9 mouse cellular contexts compared by ENCODE assay signal in genomic region chr9:45042947-45043346, GRCm38 (mm10). TPM values are rescaled to one million over a fixed set of nuclear protein-coding genes. Genes with fewer than 3 reads are reported as not detected.
DNase-seq lines count a peak whose midpoint lies in the region; ATAC-seq and TF ChIP-seq lines count a peak whose summit lies in the region.
"Had no signal": no experiment of that assay in that cellular context is flagged by ENCODE, and none has a peak within 500 bp of the region (broad histone marks: within the 10 kb centered on the region; RNA-seq: fewer than 3 reads in every experiment).

No protein-coding gene starts in this region.

- no peaks in the 10 kb centered on the region for H3K79me2 ChIP-seq in heart, adult 2 months (replicated peaks; ENCODE audit: control insufficient read depth, insufficient read depth, low read length)

- no peaks in the 10 kb centered on the region for H3K36me3 ChIP-seq in heart, embryonic 15.5 days
- no peaks in the 10 kb centered on the region for H3K36me3 ChIP-seq in heart, adult 2 months (ENCODE audit: control insufficient read depth, insufficient read depth, low read length)
- H3K36me3 ChIP-seq in intestine, embryonic 14.5 days (ENCODE audit: control insufficient read depth, insufficient read depth, low read length) = no peaks in the 10 kb centered on the region
- H3K36me3 ChIP-seq in liver, embryonic 15.5 days (replicated peaks) = 0 out of 2 replicates have a peak, but pooled peaks cover 6% of the 10 kb centered on the region

- WGBS in heart, embryonic 15.5 days = 1% methylated on average over 10 of the region's 10 CpGs
- WGBS in heart, adult 2 months = 3% methylated on average over 10 of the region's 10 CpGs
- WGBS in intestine, embryonic 14.5 days = under 1% methylated on average over 10 of the region's 10 CpGs
- 3% methylated on average over 10 of the region's 10 CpGs for WGBS in liver, embryonic 15.5 days (ENCODE audit: insufficient replicate concordance)

- peak overlapping the region; percentile 57 for H3K4me2 ChIP-seq in heart, embryonic 15.5 days
- peak overlapping the region; percentile 51 for H3K4me2 ChIP-seq in intestine, embryonic 14.5 days (ENCODE audit: low read length)
- peak overlapping the region; percentile 39 for H3K4me2 ChIP-seq in liver, embryonic 15.5 days

- TF ChIP-seq EP300 in heart, adult 2 months (IDR thresholded peaks at IDR 0.05; ENCODE audit: insufficient read depth, low read depth, low read length) = no peak

- ATAC-seq in heart, embryonic 15.5 days (replicated peaks; ENCODE audit: insufficient number of reproducible peaks, insufficient read depth, low FRiP score, low read depth) = no peak
- no peak for ATAC-seq in intestine, embryonic 14.5 days (replicated peaks; ENCODE audit: low FRiP score, low TSS enrichment, low read depth)
- no peak for ATAC-seq in liver, embryonic 15.5 days (ENCODE audit: insufficient read depth)

- TF ChIP-seq POLR2A in heart, adult 2 months (IDR thresholded peaks at IDR 0.05; ENCODE audit: insufficient read depth, low read depth, low read length) = no peak

- H3K4me3 ChIP-seq in heart, embryonic 15.5 days = peak overlapping the region; percentile 39
- no peak overlapping the region for H3K4me3 ChIP-seq in heart, adult 2 months
- H3K4me3 ChIP-seq in intestine, embryonic 14.5 days (ENCODE audit: low read depth, low read length) = peak overlapping the region; percentile 34
- H3K4me3 ChIP-seq in liver, embryonic 15.5 days (replicated peaks) = peak overlapping the region; percentile 41
- H3K4me3 ChIP-seq: megakaryocyte, embryonic 14.5 days had no signal

- no peaks in the 10 kb centered on the region for H3K9me3 ChIP-seq in heart, embryonic 15.5 days (replicated peaks)
- no peaks in the 10 kb centered on the region for H3K9me3 ChIP-seq in intestine, embryonic 14.5 days (ENCODE audit: control insufficient read depth, low read length)
- H3K9me3 ChIP-seq in liver, embryonic 15.5 days (replicated peaks) = no peaks in the 10 kb centered on the region
- H3K9me3 ChIP-seq: megakaryocyte, embryonic 14.5 days had no signal

- H3K4me1 ChIP-seq in heart, embryonic 15.5 days (replicated peaks) = peaks cover 19% of the 10 kb centered on the region
- no peaks in the 10 kb centered on the region for H3K4me1 ChIP-seq in heart, adult 2 months (ENCODE audit: control insufficient read depth, insufficient read depth, low read length)
- H3K4me1 ChIP-seq in intestine, embryonic 14.5 days (replicated peaks; ENCODE audit: control insufficient read depth, insufficient read depth, low read length) = peaks cover 5% of the 10 kb centered on the region; the same call in 1 of the 2 replicates
- H3K4me1 ChIP-seq in liver, embryonic 15.5 days (replicated peaks) = 0 out of 2 replicates have a peak, but pooled peaks cover 10% of the 10 kb centered on the region

- no peak overlapping the region for H3K27ac ChIP-seq in heart, embryonic 15.5 days
- H3K27ac ChIP-seq in heart, adult 2 months = no peak overlapping the region
- H3K27ac ChIP-seq in intestine, embryonic 14.5 days (ENCODE audit: low read depth) = peak overlapping the region; percentile 61; the same call in 1 of the 2 replicates
- peak overlapping the region; percentile 74 for H3K27ac ChIP-seq in liver, embryonic 15.5 days (replicated peaks)

- H3K9ac ChIP-seq in heart, embryonic 15.5 days = no peak overlapping the region
- H3K9ac ChIP-seq in heart, adult 2 months (ENCODE audit: low read depth, low read length) = no peak overlapping the region
- H3K9ac ChIP-seq in intestine, embryonic 14.5 days (ENCODE audit: low read length) = peak overlapping the region; percentile 43
- no peak overlapping the region for H3K9ac ChIP-seq in liver, embryonic 15.5 days

- DNase-seq in heart, adult 2 months = no peak
- DNase-seq in brain, adult 2 months (ENCODE audit: low read depth, low spot score) = peak; percentile 37
- DNase-seq in intestine, embryonic 14.5 days (ENCODE audit: low spot score) = no peak
- DNase-seq in retina, embryonic 14.5 days (ENCODE audit: low spot score) = no peak
- DNase-seq in MN1 (ENCODE audit: low spot score) = no peak
- no peak for DNase-seq in frontal cortex, postnatal 25 days (ENCODE audit: low spot score in 2 of 2)

- peaks cover 67% of the 10 kb centered on the region for H3K27me3 ChIP-seq in heart, embryonic 15.5 days
- peaks cover 9% of the 10 kb centered on the region for H3K27me3 ChIP-seq in heart, adult 2 months (ENCODE audit: control insufficient read depth, insufficient read depth, low read length)
- peaks cover 44% of the 10 kb centered on the region for H3K27me3 ChIP-seq in intestine, embryonic 14.5 days (replicated peaks; ENCODE audit: control insufficient read depth, insufficient read depth, low read length)
- H3K27me3 ChIP-seq in liver, embryonic 15.5 days = peaks cover 63% of the 10 kb centered on the region

- intact Hi-C loops in heart, adult 2 months (cut with DNase I) = no loop called here

- TF ChIP-seq CTCF in heart, adult 2 months (IDR thresholded peaks at IDR 0.05) = no peak

RNA-seq across cellular contexts. Expression of gene Mpzl2, which starts 3.3 kb away (rescaled TPM):
- polyA plus RNA-seq in heart, embryonic 15.5 days (2015; fragmentation: Nextera tagmentation; extraction: Ambion mirVana) = 1.1 and 7.4 TPM in 2 replicates
- 1 to 10 TPM in 1 of 2 experiments, under 1 TPM in 1; 0.77 to 1.2 TPM for total RNA-seq in heart, adult 2 months (2021)
- 1.6 and 1.8 TPM in 2 replicates for polyA plus RNA-seq in heart, adult 2 months (2012; rRNA removed)
- polyA plus RNA-seq in intestine, embryonic 14.5 days (2014; fragmentation: Nextera tagmentation; extraction: Ambion mirVana) = 26.7 and 27.0 TPM in 2 replicates
- 9.0 and 9.4 TPM in 2 replicates for polyA plus RNA-seq in liver, embryonic 15.5 days (2015; fragmentation: Nextera tagmentation; extraction: Ambion mirVana)

RNA-seq across cellular contexts. Expression of gene Mpzl3, which starts 12.0 kb away (rescaled TPM):
- 1.4 and 1.6 TPM in 2 replicates for polyA plus RNA-seq in heart, embryonic 15.5 days (2015; fragmentation: Nextera tagmentation; extraction: Ambion mirVana)
- total RNA-seq in heart, adult 2 months (2021) = 1 to 10 TPM; 1.4 to 1.8 TPM
- polyA plus RNA-seq in heart, adult 2 months (2012; rRNA removed) = 0.82 and 1.2 TPM in 2 replicates
- polyA plus RNA-seq in intestine, embryonic 14.5 days (2014; fragmentation: Nextera tagmentation; extraction: Ambion mirVana) = 6.3 and 6.5 TPM in 2 replicates
- polyA plus RNA-seq in liver, embryonic 15.5 days (2015; fragmentation: Nextera tagmentation; extraction: Ambion mirVana) = 0.79 and 1.1 TPM in 2 replicates

RNA-seq across cellular contexts. Expression of gene Cd3e, which starts 33.5 kb away (rescaled TPM):
- 2.9 and 43.3 TPM in 2 replicates for polyA plus RNA-seq in heart, embryonic 15.5 days (2015; fragmentation: Nextera tagmentation; extraction: Ambion mirVana)
- total RNA-seq in heart, adult 2 months (2021) = under 1 TPM; 0.21 to 0.66 TPM
- 0.32 and 1.5 TPM in 2 replicates for polyA plus RNA-seq in heart, adult 2 months (2012; rRNA removed)
- polyA plus RNA-seq in intestine, embryonic 14.5 days (2014; fragmentation: Nextera tagmentation; extraction: Ambion mirVana) = 0.49 TPM in 1 of 2 replicates, not detected in the other
- not detected in 2 replicates for polyA plus RNA-seq in liver, embryonic 15.5 days (2015; fragmentation: Nextera tagmentation; extraction: Ambion mirVana)

RNA-seq across cellular contexts. Expression of gene Jaml, which starts 36.0 kb away (rescaled TPM):
- 0.19 and 0.71 TPM in 2 replicates for polyA plus RNA-seq in heart, embryonic 15.5 days (2015; fragmentation: Nextera tagmentation; extraction: Ambion mirVana)
- under 1 TPM; 0.20 to 0.29 TPM for total RNA-seq in heart, adult 2 months (2021)
- 0.14 and 0.18 TPM in 2 replicates for polyA plus RNA-seq in heart, adult 2 months (2012; rRNA removed)
- 42.7 and 49.4 TPM in 2 replicates for polyA plus RNA-seq in intestine, embryonic 14.5 days (2014; fragmentation: Nextera tagmentation; extraction: Ambion mirVana)
- 0.40 and 0.56 TPM in 2 replicates for polyA plus RNA-seq in liver, embryonic 15.5 days (2015; fragmentation: Nextera tagmentation; extraction: Ambion mirVana)

Comparison
In these comparisons a context has a peak if more than half of its experiments do, and no peak if none do; other contexts are left out.
1. H3K27ac ChIP-seq: peak in intestine, embryonic 14.5 days (single experiment) and liver, embryonic 15.5 days (single experiment); none in heart, embryonic 15.5 days (single experiment) and heart, adult 2 months (single experiment).
2. Peak in every context shown above with its lines, with median percentiles within 50 percentile points of each other: H3K4me2 ChIP-seq.